Mouse (Mus musculus) layer of hippocampus, adult 9-11 months (tissue): ENCODE data around the gene Tsc2.

Experiments used
- DNase-seq: peaks from one replicate; pipeline ENCODE4 v3.0.0; 2022

The Tsc2 gene

GRCm38 (mm10) chr17:24646381-24646780 lies 14.0 kb upstream of the Tsc2 start:
- DNase-seq, result no peak

GRCm38 (mm10) chr17:24645916-24646315 lies 13.5 kb upstream of the Tsc2 start:
- DNase-seq, result no peak

GRCm38 (mm10) chr17:24644875-24645721 lies 12.7 kb upstream of the Tsc2 start:
- DNase-seq, result peak; percentile 54

GRCm38 (mm10) chr17:24644030-24644715 lies 11.7 kb upstream of the Tsc2 start:
- no peak for DNase-seq

- no peak for DNase-seq
These were observed 10.4 kb upstream of the Tsc2 start for GRCm38 (mm10) chr17:24642791-24643343.

- no peak for DNase-seq
These were observed 9.5 kb upstream of the Tsc2 start for GRCm38 (mm10) chr17:24641944-24642343.

GRCm38 (mm10) chr17:24640581-24640980 lies 8.2 kb upstream of the Tsc2 start:
- DNase-seq, result no peak

- DNase-seq, result no peak
These were observed 7.7 kb upstream of the Tsc2 start for GRCm38 (mm10) chr17:24640119-24640518.

GRCm38 (mm10) chr17:24639571-24639988 lies 7.2 kb upstream of the Tsc2 start:
- no peak for DNase-seq

- no peak for DNase-seq
These were observed 6.4 kb upstream of the Tsc2 start for GRCm38 (mm10) chr17:24638840-24639239.

- no peak for DNase-seq
These were observed 5.8 kb upstream of the Tsc2 start for GRCm38 (mm10) chr17:24638214-24638613.

- DNase-seq, result no peak
These were observed 4.5 kb upstream of the Tsc2 start for GRCm38 (mm10) chr17:24636781-24637481.

- DNase-seq, result no peak
These were observed 3.3 kb upstream of the Tsc2 start for GRCm38 (mm10) chr17:24635694-24636093.

- no peak for DNase-seq
These were observed 2.6 kb upstream of the Tsc2 start for GRCm38 (mm10) chr17:24635024-24635423.

- DNase-seq, result no peak
These were observed 1.4 kb upstream of the Tsc2 start for GRCm38 (mm10) chr17:24633831-24634230.

GRCm38 (mm10) chr17:24632813-24633449 lies 501 bp upstream of the Tsc2 start:
- no peak for DNase-seq

GRCm38 (mm10) chr17:24630072-24630471 lies 2.4 kb downstream of the Tsc2 start:
- DNase-seq, result peak; percentile 90

GRCm38 (mm10) chr17:24628646-24629045 lies 3.8 kb downstream of the Tsc2 start:
- peak; percentile 48 for DNase-seq

GRCm38 (mm10) chr17:24625472-24625871 lies 7.0 kb downstream of the Tsc2 start:
- no peak for DNase-seq

GRCm38 (mm10) chr17:24617561-24618194 lies 14.8 kb downstream of the Tsc2 start:
- DNase-seq, result no peak

- no peak for DNase-seq
These were observed 21.7 kb downstream of the Tsc2 start for GRCm38 (mm10) chr17:24610711-24611110.

- DNase-seq, result no peak
These were observed 23.6 kb downstream of the Tsc2 start for GRCm38 (mm10) chr17:24608874-24609273.
